Mouse (Mus musculus): ENCODE results near the gene Trim63.

- TF ChIP-seq CTCF (IDR thresholded peaks at IDR 0.05; ENCODE audit: borderline replicate concordance, extremely low read depth, insufficient read depth, insufficient read length) (no peak), POLR2A (IDR thresholded peaks at IDR 0.05; ENCODE audit: borderline replicate concordance, extremely low read depth, insufficient read depth, insufficient read length, poor library complexity, severe bottlenecking) (no peak)
These were observed 33.6 kb downstream of the Trim63 start for GRCm38 (mm10) chr4:134348545-134348944.
